21 mouse cellular contexts compared by ENCODE assay signal in the genomic region with DNA sequence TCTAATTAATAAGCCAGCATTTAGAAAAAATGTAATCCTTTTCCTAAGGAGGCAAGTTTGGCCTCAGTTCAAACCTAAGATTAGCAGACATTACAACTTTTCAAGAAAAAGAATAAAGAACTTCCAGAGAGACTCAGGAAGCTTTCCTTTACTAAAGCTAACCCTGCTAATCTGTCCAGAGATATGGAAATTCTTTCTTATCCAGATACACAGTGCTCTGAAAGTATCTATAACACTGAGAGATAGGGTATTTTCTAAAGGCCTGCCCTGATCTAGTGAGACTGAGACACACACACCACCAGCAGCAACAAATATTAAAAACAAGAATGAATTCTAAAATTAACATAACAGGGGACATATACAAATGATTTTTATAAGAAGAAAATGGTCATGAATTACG. TPM values are rescaled to one million over a fixed set of nuclear protein-coding genes. Genes with fewer than 3 reads are reported as not detected.
DNase-seq lines count a peak whose midpoint lies in the region; TF ChIP-seq lines count a peak whose summit lies in the region.
"Had no signal": no experiment of that assay in that cellular context is flagged by ENCODE, and none has a peak within 500 bp of the region (broad histone marks: within the 10 kb centered on the region; RNA-seq: fewer than 3 reads in every experiment).

No protein-coding gene starts in this region.

- no peak for TF ChIP-seq POLR2A in MEL (IDR thresholded peaks at IDR 0.05; ENCODE audit: control insufficient read depth in 1 of 2, insufficient read depth in 1 of 2, low read depth in 1 of 2, low read length in 2 of 2, poor library complexity in 1 of 2)
- TF ChIP-seq POLR2A in olfactory bulb, adult 2 months (IDR thresholded peaks at IDR 0.05; ENCODE audit: insufficient read depth, low read depth, low read length) = no peak

- H3K27me3 ChIP-seq in MEL (ENCODE audit: control insufficient read depth in 1 of 2, insufficient read depth in 2 of 2, low read length in 2 of 2) = no peaks in the 10 kb centered on the region
- H3K27me3 ChIP-seq: CH12.LX, Patski had no signal

- 0 out of 2 replicates have a peak overlapping the region, but pooled peaks have one; percentile 12 for H3K27ac ChIP-seq in gastrocnemius, adult 2 months
- H3K27ac ChIP-seq in layer of hippocampus, adult 2 months = peak overlapping the region; percentile 36; the same call in 1 of the 2 replicates
- no peak overlapping the region; the same call in 1 of the 2 replicates for H3K27ac ChIP-seq in MEL (ENCODE audit: control insufficient read depth, low read depth, low read length)
- peak overlapping the region; percentile 73; the same call in 1 of the 2 replicates for H3K27ac ChIP-seq in olfactory bulb, adult 2 months (ENCODE audit: insufficient read depth, low read depth, low read length)

- no peak for TF ChIP-seq CTCF in gastrocnemius, adult 2 months (IDR thresholded peaks at IDR 0.05)
- TF ChIP-seq CTCF in layer of hippocampus, adult 2 months (conservative IDR thresholded peaks at IDR 0.05) = no peak
- TF ChIP-seq CTCF in MEL (IDR thresholded peaks at IDR 0.05 in 2 of 3, conservative IDR thresholded peaks at IDR 0.05 in 1 of 3; ENCODE audit: control insufficient read depth in 1 of 3, insufficient read depth in 1 of 3, low read depth in 2 of 3, low read length in 3 of 3, poor library complexity in 1 of 3, severe bottlenecking in 1 of 3) = no peak
- TF ChIP-seq CTCF in olfactory bulb, adult 2 months (IDR thresholded peaks at IDR 0.05; ENCODE audit: insufficient read depth, low read depth, low read length) = no peak

- peak; percentile 43 to 60; a peak in 2 of 4 replicates for TF ChIP-seq EP300 in MEL (IDR thresholded peaks at IDR 0.05; ENCODE audit: low read depth in 1 of 2, low read length in 2 of 2)

- H3K4me3 ChIP-seq in gastrocnemius, adult 2 months = no peak overlapping the region
- no peak overlapping the region for H3K4me3 ChIP-seq in layer of hippocampus, adult 2 months
- H3K4me3 ChIP-seq in MEL (ENCODE audit: control insufficient read depth in 1 of 2, insufficient read depth in 1 of 2, low read depth in 2 of 2, low read length in 2 of 2) = no peak overlapping the region
- no peak overlapping the region for H3K4me3 ChIP-seq in olfactory bulb, adult 2 months (ENCODE audit: insufficient read depth, low read depth, low read length)

- intact Hi-C loops in gastrocnemius, adult 2 months (cut with DNase I) = no loop called here

- no peak overlapping the region for H3K9ac ChIP-seq in MEL (ENCODE audit: control insufficient read depth, low read depth, low read length, poor library complexity, severe bottlenecking)

- no peaks in the 10 kb centered on the region for H3K9me3 ChIP-seq in MEL (replicated peaks; ENCODE audit: insufficient read depth, low read length)
- H3K9me3 ChIP-seq: G1E had no signal

- WGBS in olfactory bulb, adult 2 months = 49% methylated on average over 1 of the region's 1 CpGs

- no peak for TF ChIP-seq RAD21 in MEL (IDR thresholded peaks at IDR 0.05; ENCODE audit: low read depth, low read length)

- H3K79me2 ChIP-seq in MEL (ENCODE audit: control insufficient read depth, insufficient read depth, low read length, poor library complexity) = peaks cover 43% of the 10 kb centered on the region

- peaks cover 22 to 24% of the 10 kb centered on the region in 2 experiments for H3K4me1 ChIP-seq in MEL (ENCODE audit: control insufficient read depth in 1 of 2, insufficient read depth in 2 of 2, low read length in 2 of 2)
- H3K4me1 ChIP-seq in olfactory bulb, adult 2 months (ENCODE audit: control insufficient read depth, insufficient read depth, low read length) = peaks cover 6% of the 10 kb centered on the region

- DNase-seq in gastrocnemius, adult 2 months = no peak
- DNase-seq in gastrocnemius, postnatal 4 days (ENCODE audit: low spot score in 2 of 2) = no peak
- no peak for DNase-seq in layer of hippocampus, adult 2 months (ENCODE audit: low spot score in 2 of 2)
- no peak for DNase-seq in layer of hippocampus, postnatal 10 days (ENCODE audit: low spot score in 2 of 2)
- DNase-seq in MEL (ENCODE audit: low read depth, low spot score) = no peak
- DNase-seq in kidney, adult 18-20 months = no peak
- no peak for DNase-seq in kidney, postnatal 10 days
- DNase-seq: adrenal gland, adult 2 months; adrenal gland, adult 8-10 months; adrenal gland, postnatal 10 days; adrenal gland, postnatal 14 days; adrenal gland, postnatal 25 days; adrenal gland, postnatal 36 days; B cell, adult 2 months; cerebellum, adult 11 months; cerebellum, adult 11-12 months; cerebellum, adult 18-20 months had no signal

- H3K36me3 ChIP-seq in MEL (ENCODE audit: control insufficient read depth in 1 of 2, insufficient read depth in 2 of 2, low read length in 2 of 2) = peaks cover 0 to 34% of the 10 kb centered on the region in 2 experiments; a peak in 3 of 4 replicates

TF ChIP-seq in MEL, 35 proteins besides CTCF, POLR2A, EP300 and RAD21:
- TF ChIP-seq MYC (IDR thresholded peaks at IDR 0.05; ENCODE audit: low read depth, low read length) (no peak), MYB (IDR thresholded peaks at IDR 0.05; ENCODE audit: low read depth, low read length) (no peak), ZMIZ1 (IDR thresholded peaks at IDR 0.05; ENCODE audit: low read depth, low read length) (no peak), MAFK (IDR thresholded peaks at IDR 0.05; ENCODE audit: borderline replicate concordance, low read depth, low read length) (no peak), JUND (IDR thresholded peaks at IDR 0.05; ENCODE audit: low read depth, low read length) (no peak), TCF12 (IDR thresholded peaks at IDR 0.05; ENCODE audit: low read depth, low read length) (peak; percentile 58), USF2 (IDR thresholded peaks at IDR 0.05; ENCODE audit: borderline replicate concordance in 1 of 2, insufficient read depth in 1 of 2, low read depth in 1 of 2, low read length in 2 of 2) (no peak), HCFC1 (IDR thresholded peaks at IDR 0.05; ENCODE audit: low read depth, low read length) (no peak), GATA1 (IDR thresholded peaks at IDR 0.05; ENCODE audit: low read depth, low read length) (peak; percentile 61)
TF ChIP-seq in MEL: peak in this region for 2.

RNA-seq across cellular contexts. Expression of gene Rasa2, which starts 4.4 kb away (rescaled TPM):
- 1 to 10 TPM; 3.2 to 3.6 TPM for total RNA-seq in gastrocnemius, adult 2 months (2021)
- total RNA-seq in gastrocnemius, postnatal 4 days (2021) = 1 to 10 TPM; 9.7 to 9.8 TPM
- 10 to 100 TPM; 27.7 to 31.8 TPM for total RNA-seq in layer of hippocampus, adult 2 months (2021)
- 10 to 100 TPM; 29.4 to 32.6 TPM for total RNA-seq in layer of hippocampus, postnatal 10 days (2021)
- 9.5 and 11.3 TPM in 2 replicates for total RNA-seq in MEL (2012; rRNA removed)
- polyA plus RNA-seq in MEL (2012; ENCODE audit: insufficient read depth in 1 of 2, insufficient read length in 2 of 2, low read depth in 1 of 2, low replicate concordance in 2 of 2, missing spikeins in 1 of 2) = 10 to 100 TPM in 1 of 2 experiments, not detected in 1; 11.3 TPM
- not detected in 2 replicates for polyA plus RNA-seq in olfactory bulb, adult 2 months (2012; ENCODE audit: insufficient read depth, insufficient read length, low replicate concordance, missing spikeins)
